Comparison of ENCODE assay signal across 12 mouse cellular contexts in the genomic region with DNA sequence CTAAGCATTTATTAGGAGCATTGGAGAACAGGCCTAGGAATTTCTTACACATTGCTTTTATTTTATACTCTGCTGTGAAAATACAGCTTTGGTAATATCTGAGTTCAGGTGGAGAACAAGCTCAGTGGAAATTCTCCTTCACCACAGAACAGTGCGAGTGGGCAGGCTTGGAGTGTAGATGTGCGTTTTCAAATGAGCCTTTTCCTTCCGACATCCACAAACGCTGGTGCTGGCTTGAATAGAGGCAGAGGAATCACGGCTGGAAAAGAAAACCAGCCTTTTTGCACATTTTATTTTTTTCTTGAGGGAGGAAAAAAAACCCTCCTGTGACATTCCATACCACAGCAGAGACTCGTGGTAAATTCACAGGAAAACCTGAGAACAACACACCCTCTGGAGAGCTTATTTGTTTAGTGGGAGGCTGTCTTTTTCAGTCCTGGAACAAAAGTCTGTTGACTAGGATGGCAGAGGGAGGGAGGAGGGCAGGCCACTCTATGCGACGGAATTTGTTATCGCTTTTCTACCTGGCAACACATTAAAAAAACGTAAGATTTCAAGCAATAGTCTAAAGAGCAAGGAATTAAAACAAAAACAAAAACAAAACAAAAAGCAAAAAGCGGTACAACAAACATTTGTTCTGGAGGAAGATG.
A peak's percentile ranks its signal among the peaks of the same experiment; 100 is the strongest.
DNase-seq lines count a peak whose midpoint lies in the region; ATAC-seq and TF ChIP-seq lines count a peak whose summit lies in the region.
"Had no signal": no experiment of that assay in that cellular context is flagged by ENCODE, and none has a peak within 500 bp of the region (broad histone marks: within the 10 kb centered on the region; RNA-seq: fewer than 3 reads in every experiment).

No protein-coding gene starts in this region.

- H3K4me2 ChIP-seq in lung, embryonic 14.5 days: 0 out of 2 replicates have a peak overlapping the region, but pooled peaks have one; percentile 12
- H3K4me2 ChIP-seq in hindbrain, embryonic 16.5 days (ENCODE audit: low read length): peak overlapping the region; percentile 38
- H3K4me2 ChIP-seq: liver, embryonic 12.5 days had no signal

- H3K4me3 ChIP-seq in lung, embryonic 14.5 days (ENCODE audit: low read depth, low read length): no peak overlapping the region
- H3K4me3 ChIP-seq in lung, adult 2 months (replicated peaks; ENCODE audit: extremely low read depth, low read depth, low read length): no peak overlapping the region
- H3K4me3 ChIP-seq in hindbrain, embryonic 16.5 days (ENCODE audit: low read length): no peak overlapping the region
- no peak overlapping the region for H3K4me3 ChIP-seq in olfactory bulb, adult 2 months (ENCODE audit: insufficient read depth, low read depth, low read length)
- H3K4me3 ChIP-seq: liver, embryonic 12.5 days had no signal

- peak; percentile 72 for ATAC-seq in frontal cortex, adult (ENCODE audit: low TSS enrichment)
- ATAC-seq in lung, embryonic 14.5 days (ENCODE audit: insufficient read depth): no peak
- peak; percentile 28; the same call in 1 of the 2 replicates for ATAC-seq in hindbrain, embryonic 16.5 days
- ATAC-seq: liver, embryonic 12.5 days had no signal

- H3K27ac ChIP-seq in lung, embryonic 14.5 days (ENCODE audit: low read depth): no peak overlapping the region
- H3K27ac ChIP-seq in hindbrain, embryonic 16.5 days (ENCODE audit: low read depth, low read length): peak overlapping the region; percentile 36; the same call in 1 of the 2 replicates
- H3K27ac ChIP-seq in olfactory bulb, adult 2 months (ENCODE audit: insufficient read depth, low read depth, low read length): peak overlapping the region; percentile 91
- H3K27ac ChIP-seq: liver, embryonic 12.5 days had no signal

- H3K27me3 ChIP-seq in lung, embryonic 14.5 days (ENCODE audit: insufficient read depth, low read length): no peaks in the 10 kb centered on the region
- no peaks in the 10 kb centered on the region for H3K27me3 ChIP-seq in hindbrain, embryonic 16.5 days (replicated peaks; ENCODE audit: control insufficient read depth, insufficient read depth, low read length)

- no peaks in the 10 kb centered on the region for H3K9me3 ChIP-seq in lung, embryonic 14.5 days (ENCODE audit: low read depth, low read length)
- no peaks in the 10 kb centered on the region for H3K9me3 ChIP-seq in hindbrain, embryonic 16.5 days (ENCODE audit: control insufficient read depth, low read length)
- H3K9me3 ChIP-seq: liver, embryonic 12.5 days had no signal

- TF ChIP-seq CTCF in lung, embryonic 14.5 days (IDR thresholded peaks at IDR 0.05; ENCODE audit: low read depth): no peak
- no peak for TF ChIP-seq CTCF in lung, adult 2 months (IDR thresholded peaks at IDR 0.05; ENCODE audit: insufficient read depth, low read length)
- TF ChIP-seq CTCF in olfactory bulb, adult 2 months (IDR thresholded peaks at IDR 0.05; ENCODE audit: insufficient read depth, low read depth, low read length): no peak

- no peaks in the 10 kb centered on the region for H3K36me3 ChIP-seq in lung, embryonic 14.5 days (ENCODE audit: insufficient read depth)
- no peaks in the 10 kb centered on the region for H3K36me3 ChIP-seq in hindbrain, embryonic 16.5 days (ENCODE audit: control insufficient read depth, insufficient read depth, low read length)
- H3K36me3 ChIP-seq: liver, embryonic 12.5 days had no signal

- 40% methylated on average over 11 of the region's 11 CpGs for WGBS in lung, embryonic 14.5 days
- 54% methylated on average over 11 of the region's 11 CpGs for WGBS in lung, adult 2 months
- 18% methylated on average over 11 of the region's 11 CpGs for WGBS in hindbrain, embryonic 16.5 days
- WGBS in olfactory bulb, adult 2 months: 11% methylated on average over 11 of the region's 11 CpGs

- no peak overlapping the region for H3K9ac ChIP-seq in lung, embryonic 14.5 days
- no peak overlapping the region for H3K9ac ChIP-seq in hindbrain, embryonic 16.5 days (ENCODE audit: low read depth, low read length)
- H3K9ac ChIP-seq: liver, embryonic 12.5 days had no signal

- TF ChIP-seq POLR2A in lung, adult 2 months (IDR thresholded peaks at IDR 0.05; ENCODE audit: borderline replicate concordance, extremely low read depth, low read depth, low read length): no peak
- no peak for TF ChIP-seq POLR2A in olfactory bulb, adult 2 months (IDR thresholded peaks at IDR 0.05; ENCODE audit: insufficient read depth, low read depth, low read length)

- peaks cover 6% of the 10 kb centered on the region; the same call in 1 of the 2 replicates for H3K4me1 ChIP-seq in lung, embryonic 14.5 days (ENCODE audit: insufficient read depth)
- H3K4me1 ChIP-seq in lung, adult 2 months (ENCODE audit: control insufficient read depth, insufficient read depth, low read length): no peaks in the 10 kb centered on the region
- peaks cover 7% of the 10 kb centered on the region for H3K4me1 ChIP-seq in hindbrain, embryonic 16.5 days (ENCODE audit: control insufficient read depth, insufficient read depth, low read depth, low read length)
- H3K4me1 ChIP-seq in olfactory bulb, adult 2 months (ENCODE audit: control insufficient read depth, insufficient read depth, low read length): peaks cover 12% of the 10 kb centered on the region
- H3K4me1 ChIP-seq: liver, embryonic 12.5 days had no signal

- no peak for DNase-seq in frontal cortex, postnatal 25 days (ENCODE audit: low spot score in 2 of 2)
- DNase-seq in lung, embryonic 14.5 days: no peak
- no peak for DNase-seq in lung, adult 2 months
- DNase-seq in adrenal gland, postnatal 4 days (ENCODE audit: low spot score in 2 of 2): no peak
- DNase-seq in adrenal gland, postnatal 25 days: no peak
- DNase-seq: adrenal gland, adult 8-10 months; cerebellum, adult 9-10 months; kidney, postnatal 4 days had no signal
